Mouse (Mus musculus): ENCODE measurements around the gene Tnp1. TPM values are rescaled to one million over a fixed set of nuclear protein-coding genes. Genes with fewer than 3 reads are reported as not detected.

The Tnp1 gene
- polyA plus RNA-seq, 1 experiment from 2014 or later: not detected

GRCm38 (mm10) chr1:73040691-73041425, 25.1 kb upstream of the Tnp1 start:
- 77% methylated on average over 3 of the region's 3 CpGs for WGBS
- ATAC-seq (ENCODE audit: low FRiP score, low read depth): no peak
- H3K4me1 ChIP-seq: 0 out of 2 replicates have a peak, but pooled peaks cover 1% of the 10 kb centered on the region
- H3K4me3 ChIP-seq: no peak overlapping the region
- no peak overlapping the region for H3K9ac ChIP-seq
- H3K4me2 ChIP-seq (replicated peaks): no peak overlapping the region
- no peaks in the 10 kb centered on the region for H3K9me3 ChIP-seq
- H3K27me3 ChIP-seq (replicated peaks): no peaks in the 10 kb centered on the region
- no peak overlapping the region for H3K27ac ChIP-seq
- H3K36me3 ChIP-seq: no peaks in the 10 kb centered on the region

GRCm38 (mm10) chr1:73038532-73038931, 22.8 kb upstream of the Tnp1 start:
- Histone ChIP-seq H3K27ac (no peak overlapping the region), H3K4me3 (no peak overlapping the region), H3K9me3 (no peaks in the 10 kb centered on the region), H3K9ac (no peak overlapping the region), H3K4me2 (replicated peaks) (no peak overlapping the region), H3K4me1 (no peaks in the 10 kb centered on the region), H3K36me3 (no peaks in the 10 kb centered on the region), H3K27me3 (replicated peaks) (no peaks in the 10 kb centered on the region)
- WGBS: 70% methylated on average over 3 of the region's 3 CpGs
- ATAC-seq (ENCODE audit: low FRiP score, low read depth): no peak

DNA sequence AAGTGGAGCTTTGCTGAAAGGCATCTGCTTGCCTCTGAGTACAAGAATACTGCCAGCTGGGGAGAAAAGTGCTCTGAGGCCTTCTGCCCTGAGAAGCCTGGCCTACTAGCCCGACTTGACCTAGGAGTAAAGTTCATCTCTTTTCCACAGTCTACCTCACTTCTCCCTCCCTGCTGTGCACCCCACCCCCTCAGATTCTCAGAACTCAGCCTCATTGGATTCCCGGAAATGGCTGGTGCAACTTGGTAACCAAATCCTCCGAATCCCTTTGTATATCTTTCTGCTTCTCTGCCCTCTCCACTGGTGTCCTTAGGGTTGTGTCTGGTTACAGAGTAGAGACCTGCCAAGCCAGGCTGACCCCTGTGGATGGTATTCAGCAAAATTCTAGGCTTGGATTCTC, 20.8 kb upstream of the Tnp1 start:
- WGBS: 67% methylated on average over 3 of the region's 3 CpGs
- no peaks in the 10 kb centered on the region for H3K27me3 ChIP-seq (replicated peaks)
- H3K27ac ChIP-seq: no peak overlapping the region
- no peak overlapping the region for H3K9ac ChIP-seq
- no peaks in the 10 kb centered on the region for H3K4me1 ChIP-seq
- no peak overlapping the region for H3K4me3 ChIP-seq
- H3K4me2 ChIP-seq (replicated peaks): no peak overlapping the region
- H3K36me3 ChIP-seq: no peaks in the 10 kb centered on the region
- no peaks in the 10 kb centered on the region for H3K9me3 ChIP-seq
- no peak for ATAC-seq (ENCODE audit: low FRiP score, low read depth)

GRCm38 (mm10) chr1:73035726-73036125, 20.0 kb upstream of the Tnp1 start:
- Histone ChIP-seq H3K4me1 (no peaks in the 10 kb centered on the region), H3K27ac (no peak overlapping the region), H3K9ac (no peak overlapping the region), H3K9me3 (no peaks in the 10 kb centered on the region), H3K36me3 (no peaks in the 10 kb centered on the region), H3K4me3 (no peak overlapping the region), H3K4me2 (replicated peaks) (no peak overlapping the region), H3K27me3 (replicated peaks) (no peaks in the 10 kb centered on the region)
- WGBS: 85% methylated on average over 3 of the region's 3 CpGs
- ATAC-seq (ENCODE audit: low FRiP score, low read depth): no peak

- H3K4me1 ChIP-seq: no peaks in the 10 kb centered on the region
- no peak for ATAC-seq (ENCODE audit: low FRiP score, low read depth)
- 89% methylated on average over 5 of the region's 5 CpGs for WGBS
- H3K27ac ChIP-seq: no peak overlapping the region
- no peaks in the 10 kb centered on the region for H3K27me3 ChIP-seq (replicated peaks)
- H3K36me3 ChIP-seq: no peaks in the 10 kb centered on the region
- H3K9me3 ChIP-seq: no peaks in the 10 kb centered on the region
- H3K4me2 ChIP-seq (replicated peaks): no peak overlapping the region
- no peak overlapping the region for H3K9ac ChIP-seq
- H3K4me3 ChIP-seq: no peak overlapping the region
Observed at GRCm38 (mm10) chr1:73032491-73032890, 16.8 kb upstream of the Tnp1 start.

DNA sequence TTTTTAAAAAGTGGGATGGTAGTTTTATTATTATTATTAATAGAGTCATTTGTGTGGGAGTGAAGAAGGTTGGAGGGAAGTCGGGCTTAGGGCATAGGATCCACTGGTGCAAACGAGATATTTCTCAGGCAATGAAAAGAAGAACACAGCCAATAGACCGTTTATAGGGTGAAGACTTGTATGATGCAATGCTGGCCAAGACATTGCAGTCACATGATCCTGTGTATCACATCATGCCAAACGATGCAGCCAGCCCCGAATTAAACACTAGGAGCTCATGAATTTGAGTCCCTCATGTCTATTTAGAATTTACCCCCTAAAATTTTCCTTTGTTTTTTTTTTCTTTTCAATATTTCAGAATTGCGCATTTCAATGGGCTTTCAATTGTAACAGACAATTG, 13.0 kb upstream of the Tnp1 start:
- Histone ChIP-seq H3K4me2 (replicated peaks) (no peak overlapping the region), H3K9ac (no peak overlapping the region), H3K36me3 (no peaks in the 10 kb centered on the region), H3K4me1 (no peaks in the 10 kb centered on the region), H3K27ac (no peak overlapping the region), H3K4me3 (no peak overlapping the region), H3K9me3 (no peaks in the 10 kb centered on the region), H3K27me3 (replicated peaks) (no peaks in the 10 kb centered on the region)
- 75% methylated on average over 6 of the region's 6 CpGs for WGBS
- ATAC-seq (ENCODE audit: low FRiP score, low read depth): no peak

DNA sequence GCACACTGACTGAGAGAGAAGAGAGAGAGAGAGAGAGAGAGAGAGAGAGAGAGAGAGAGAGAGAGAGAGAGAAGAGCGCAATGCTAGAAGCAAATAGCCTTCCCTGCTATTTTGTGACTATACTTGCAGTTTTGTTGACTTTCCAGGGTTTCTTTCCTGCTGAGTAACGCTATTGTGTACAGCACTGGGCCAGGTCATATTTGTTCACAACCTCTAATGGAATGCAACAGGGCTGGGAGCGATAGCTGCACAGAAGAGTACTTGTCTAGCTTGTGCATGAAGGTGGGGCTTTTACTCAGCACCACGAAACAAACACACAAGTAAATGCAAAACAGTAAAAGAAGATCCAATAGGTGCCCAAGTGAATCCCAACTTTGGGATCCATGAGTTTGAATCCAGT, 11.7 kb upstream of the Tnp1 start:
- no peak overlapping the region for H3K4me2 ChIP-seq (replicated peaks)
- H3K27me3 ChIP-seq (replicated peaks): no peaks in the 10 kb centered on the region
- no peak overlapping the region for H3K9ac ChIP-seq
- no peak for ATAC-seq (ENCODE audit: low FRiP score, low read depth)
- WGBS: 76% methylated on average over 4 of the region's 4 CpGs
- no peak overlapping the region for H3K27ac ChIP-seq
- H3K9me3 ChIP-seq: no peaks in the 10 kb centered on the region
- H3K36me3 ChIP-seq: no peaks in the 10 kb centered on the region
- no peaks in the 10 kb centered on the region for H3K4me1 ChIP-seq
- H3K4me3 ChIP-seq: no peak overlapping the region

GRCm38 (mm10) chr1:73026786-73027299, 11.1 kb upstream of the Tnp1 start:
- H3K36me3 ChIP-seq: no peaks in the 10 kb centered on the region
- H3K4me3 ChIP-seq: no peak overlapping the region
- H3K27me3 ChIP-seq (replicated peaks): no peaks in the 10 kb centered on the region
- 82% methylated on average over 5 of the region's 5 CpGs for WGBS
- no peak overlapping the region for H3K4me2 ChIP-seq (replicated peaks)
- H3K27ac ChIP-seq: no peak overlapping the region
- no peak for ATAC-seq (ENCODE audit: low FRiP score, low read depth)
- no peaks in the 10 kb centered on the region for H3K9me3 ChIP-seq
- H3K4me1 ChIP-seq: no peaks in the 10 kb centered on the region
- H3K9ac ChIP-seq: no peak overlapping the region

DNA sequence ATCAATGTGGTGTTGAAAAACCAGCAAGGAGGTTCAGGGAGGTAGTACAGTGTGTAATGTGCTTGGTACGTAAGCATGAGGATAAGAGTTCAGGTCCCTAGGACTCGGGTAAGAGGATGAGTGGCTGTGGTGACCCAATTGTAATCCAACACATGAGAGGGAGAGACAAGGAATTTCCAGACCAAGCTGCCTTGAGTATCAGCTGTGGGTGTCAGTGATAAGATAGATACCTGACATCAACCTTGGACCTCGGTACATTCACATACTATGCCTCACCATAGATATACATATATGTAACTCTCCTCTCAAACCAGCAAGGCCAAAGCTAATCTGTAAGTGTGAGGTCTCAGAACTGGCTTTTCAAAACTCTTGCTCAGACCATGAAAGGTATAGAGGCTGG, 10.4 kb upstream of the Tnp1 start:
- no peak overlapping the region for H3K4me3 ChIP-seq
- no peak overlapping the region for H3K4me2 ChIP-seq (replicated peaks)
- no peak for ATAC-seq (ENCODE audit: low FRiP score, low read depth)
- H3K9me3 ChIP-seq: no peaks in the 10 kb centered on the region
- no peaks in the 10 kb centered on the region for H3K27me3 ChIP-seq (replicated peaks)
- 92% methylated on average over 3 of the region's 3 CpGs for WGBS
- H3K9ac ChIP-seq: no peak overlapping the region
- H3K27ac ChIP-seq: no peak overlapping the region
- H3K36me3 ChIP-seq: no peaks in the 10 kb centered on the region
- H3K4me1 ChIP-seq: no peaks in the 10 kb centered on the region

DNA sequence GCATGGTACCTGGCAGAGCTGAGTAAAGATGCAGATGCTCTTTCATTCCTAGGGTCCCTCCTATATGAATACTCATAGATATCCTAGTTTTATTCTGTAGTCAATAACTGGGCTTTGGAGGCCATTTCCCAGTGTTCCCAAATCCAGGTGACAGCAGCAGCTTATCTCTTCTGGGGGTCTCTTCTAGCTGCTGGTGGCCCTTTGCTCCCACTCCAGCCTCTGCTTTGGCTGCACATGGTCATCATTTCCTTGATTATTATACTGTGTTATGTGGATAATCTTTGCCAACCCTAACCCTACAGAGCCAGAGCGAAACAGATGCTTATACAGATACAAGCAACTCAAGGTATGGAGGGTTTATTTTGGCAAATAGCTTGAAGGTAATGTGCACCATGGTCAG, 8.9 kb downstream of the Tnp1 start:
- Histone ChIP-seq H3K4me1 (no peaks in the 10 kb centered on the region), H3K4me2 (replicated peaks) (no peak overlapping the region), H3K4me3 (no peak overlapping the region), H3K9ac (no peak overlapping the region), H3K9me3 (no peaks in the 10 kb centered on the region), H3K36me3 (no peaks in the 10 kb centered on the region), H3K27ac (no peak overlapping the region), H3K27me3 (replicated peaks) (no peaks in the 10 kb centered on the region)
- no peak for ATAC-seq (ENCODE audit: low FRiP score, low read depth)
- WGBS: 98% methylated on average over 1 of the region's 1 CpGs

DNA sequence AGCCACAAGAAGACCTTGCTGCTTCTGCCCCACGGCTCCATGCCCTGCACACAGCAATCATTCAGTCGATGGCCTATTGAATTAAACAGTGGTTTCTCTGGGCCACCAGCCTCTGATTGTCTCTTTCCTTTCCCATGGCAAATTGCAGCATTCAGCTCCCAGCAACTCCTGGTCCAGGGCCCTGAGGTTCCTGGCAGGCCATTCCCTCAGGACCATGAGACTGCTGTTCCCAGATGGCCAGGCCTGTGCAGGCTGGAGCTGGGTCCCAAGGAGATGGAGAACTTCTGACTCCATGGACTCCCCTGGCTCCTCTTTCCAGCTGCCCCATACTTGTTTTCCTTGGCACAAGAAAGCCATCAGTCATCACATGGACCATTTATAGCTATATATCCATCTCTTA, 10.8 kb downstream of the Tnp1 start:
- 74% methylated on average over 2 of the region's 2 CpGs for WGBS
- Histone ChIP-seq H3K27me3 (replicated peaks) (no peaks in the 10 kb centered on the region), H3K9me3 (no peaks in the 10 kb centered on the region), H3K27ac (no peak overlapping the region), H3K9ac (no peak overlapping the region), H3K36me3 (no peaks in the 10 kb centered on the region), H3K4me2 (replicated peaks) (no peak overlapping the region), H3K4me3 (no peak overlapping the region), H3K4me1 (no peaks in the 10 kb centered on the region)
- no peak for ATAC-seq (ENCODE audit: low FRiP score, low read depth)

- 80% methylated on average over 5 of the region's 5 CpGs for WGBS
- Histone ChIP-seq H3K4me1 (no peaks in the 10 kb centered on the region), H3K9ac (no peak overlapping the region), H3K4me2 (replicated peaks) (no peak overlapping the region), H3K9me3 (no peaks in the 10 kb centered on the region), H3K27me3 (replicated peaks) (no peaks in the 10 kb centered on the region), H3K36me3 (no peaks in the 10 kb centered on the region), H3K4me3 (no peak overlapping the region), H3K27ac (no peak overlapping the region)
- ATAC-seq (ENCODE audit: low FRiP score, low read depth): no peak
Observed at GRCm38 (mm10) chr1:73002637-73003036, 13.1 kb downstream of the Tnp1 start.

- Histone ChIP-seq H3K36me3 (no peaks in the 10 kb centered on the region), H3K27me3 (replicated peaks) (no peaks in the 10 kb centered on the region), H3K27ac (no peak overlapping the region), H3K4me3 (no peak overlapping the region), H3K9me3 (no peaks in the 10 kb centered on the region), H3K4me1 (no peaks in the 10 kb centered on the region), H3K4me2 (replicated peaks) (no peak overlapping the region), H3K9ac (no peak overlapping the region)
- 82% methylated on average over 5 of the region's 5 CpGs for WGBS
- ATAC-seq (ENCODE audit: low FRiP score, low read depth): no peak
Observed at GRCm38 (mm10) chr1:73001961-73002360, 13.7 kb downstream of the Tnp1 start.

All from neural tube, embryonic 12.5 days (tissue).